Mouse (Mus musculus) lung, adult 2 months (tissue): ENCODE measurements at regions not wholly inside any gene's neighbourhood (a gene's known extent, or its start where the extent isn't known, plus 50 kb on each side); places are given as distances from the start of the nearest gene placed in this dataset.

Experiments used
- CTCF ChIP-seq: fragments of 200-500 bp; IDR thresholded peaks from 2 replicates; pipeline ENCODE4 v1.5.1; 2011; ENCODE audit warnings: mild to moderate bottlenecking, low read length, control low read depth; ENCODE audit not compliant: insufficient read depth
- POLR2A ChIP-seq: fragments of 200-500 bp; IDR thresholded peaks from 2 replicates; pipeline ENCODE4 v1.6.1; 2011; ENCODE audit warnings: low read depth, mild to moderate bottlenecking, control low read depth, low read length, borderline replicate concordance; ENCODE audit errors: extremely low read depth

- TF ChIP-seq CTCF (no peak), POLR2A (no peak)
Observed at GRCm38 (mm10) chr4:10421354-10421753, 452.9 kb upstream of the 2610301B20Rik start.
